Mouse (Mus musculus) thymus, adult 2 months (tissue): Measurements from ENCODE around the gene Med11.

Experiments
- CTCF ChIP-seq: fragments of 200-500 bp; IDR thresholded peaks from 2 replicates; pipeline ENCODE4 v1.5.1; 2012; ENCODE audit warnings: mild to moderate bottlenecking, control low read depth, low read length, moderate library complexity, borderline replicate concordance; ENCODE audit not compliant: control insufficient read depth, poor library complexity, insufficient read depth; ENCODE audit errors: extremely low read depth
- POLR2A ChIP-seq: fragments of 200-500 bp; IDR thresholded peaks from 2 replicates; pipeline ENCODE4 v1.6.1; 2012; ENCODE audit warnings: mild to moderate bottlenecking, low read length, control low read depth, moderate library complexity; ENCODE audit not compliant: control insufficient read depth, poor library complexity, insufficient read depth; ENCODE audit errors: extremely low read depth

- no peak for TF ChIP-seq POLR2A
- TF ChIP-seq CTCF: no peak
Measured at GRCm38 (mm10) chr11:70447373-70447772, 4.3 kb upstream of the Med11 start.
